Mouse (Mus musculus): ENCODE data around the gene Fam129b.

Fam129b gene

GRCm38 (mm10) chr2:32894097-32894496 lies 18.2 kb downstream of the Fam129b start:
- DNase-seq = no peak

GRCm38 (mm10) chr2:32895606-32896106 lies 19.7 kb downstream of the Fam129b start:
- DNase-seq = no peak

GRCm38 (mm10) chr2:32896507-32897147 lies 20.7 kb downstream of the Fam129b start:
- DNase-seq = no peak

- no peak for DNase-seq
Observed at GRCm38 (mm10) chr2:32898983-32899382, 23.1 kb downstream of the Fam129b start.

- DNase-seq = no peak
Observed at GRCm38 (mm10) chr2:32902126-32902525, 26.2 kb downstream of the Fam129b start.

- no peak for DNase-seq
Observed at GRCm38 (mm10) chr2:32903470-32903869, 27.6 kb downstream of the Fam129b start.

- no peak for DNase-seq
Observed at GRCm38 (mm10) chr2:32904637-32905036, 28.7 kb downstream of the Fam129b start.

GRCm38 (mm10) chr2:32905297-32905696 lies 29.4 kb downstream of the Fam129b start:
- no peak for DNase-seq

- no peak for DNase-seq
Observed at GRCm38 (mm10) chr2:32907442-32907841, 31.5 kb downstream of the Fam129b start.

- peak; percentile 85 for DNase-seq
Observed at GRCm38 (mm10) chr2:32908272-32908671, 32.4 kb downstream of the Fam129b start.

GRCm38 (mm10) chr2:32908796-32909195 lies 32.9 kb downstream of the Fam129b start:
- DNase-seq = peak; percentile 39

GRCm38 (mm10) chr2:32911639-32912182 lies 35.8 kb downstream of the Fam129b start:
- no peak for DNase-seq

- peak; percentile 92 for DNase-seq
Observed at GRCm38 (mm10) chr2:32912210-32912804, 36.4 kb downstream of the Fam129b start.

GRCm38 (mm10) chr2:32914362-32914761 lies 38.4 kb downstream of the Fam129b start:
- DNase-seq = no peak

- DNase-seq = peak; percentile 49
Observed at GRCm38 (mm10) chr2:32914896-32915295, 39.0 kb downstream of the Fam129b start.

- no peak for DNase-seq
Observed at GRCm38 (mm10) chr2:32917526-32917925, 41.6 kb downstream of the Fam129b start.

- peak; percentile 39 for DNase-seq
Observed at GRCm38 (mm10) chr2:32918391-32918790, 42.5 kb downstream of the Fam129b start.

- DNase-seq = no peak
Observed at GRCm38 (mm10) chr2:32921235-32921634, 45.3 kb downstream of the Fam129b start.

- no peak for DNase-seq
Observed at GRCm38 (mm10) chr2:32921801-32922380, 46.0 kb downstream of the Fam129b start.

GRCm38 (mm10) chr2:32922564-32922963 lies 46.6 kb downstream of the Fam129b start:
- no peak for DNase-seq

GRCm38 (mm10) chr2:32923551-32924250 lies 47.8 kb downstream of the Fam129b start:
- no peak for DNase-seq

GRCm38 (mm10) chr2:32924306-32924844 lies 48.5 kb downstream of the Fam129b start:
- DNase-seq = no peak

All from embryo, embryonic 11 days (tissue).